Mouse (Mus musculus): ENCODE measurements around the gene Pbx1.
A peak's percentile ranks its signal among the peaks of the same experiment; 100 is the strongest.
"Not testable (repeated sequence)": the region's sequence is repeated elsewhere in the genome, so short reads cannot be mapped to it uniquely, and the experiment has no call there.

Gene Pbx1

GRCm38 (mm10) chr1:168432232-168432280 is at the start of gene Pbx1:
Pbx1 (minus strand) TSS chr1:168432270.
- not testable (repeated sequence) for DNase-seq (ENCODE audit: low spot score)

GRCm38 (mm10) chr1:168479626-168480025 is 47.6 kb upstream of the Pbx1 start:
- no peak for DNase-seq (ENCODE audit: low spot score)

DNA sequence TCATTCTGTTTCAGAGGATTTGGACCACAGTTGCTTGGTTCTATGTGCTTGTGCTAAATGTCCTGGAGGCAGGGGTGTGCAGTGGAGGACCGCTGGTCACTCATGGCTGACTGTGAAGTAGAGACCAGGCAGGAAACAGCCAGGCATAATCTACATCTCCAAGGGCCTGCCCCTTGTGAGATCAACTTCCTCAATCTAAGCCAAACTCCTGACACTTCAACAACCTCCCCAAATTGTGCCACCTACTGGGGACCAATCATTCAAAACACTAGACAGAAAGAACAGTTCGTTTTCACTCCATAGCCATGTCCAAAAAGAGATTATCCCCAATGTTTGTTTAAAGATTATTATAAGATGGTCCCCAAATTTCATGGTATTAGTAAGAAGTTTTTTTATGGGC is 46.8 kb upstream of the Pbx1 start:
- DNase-seq (ENCODE audit: low spot score), result no peak

- no peak for DNase-seq (ENCODE audit: low spot score)
Measured at GRCm38 (mm10) chr1:168476917-168477316, 44.8 kb upstream of the Pbx1 start.

GRCm38 (mm10) chr1:168476216-168476897 is 44.3 kb upstream of the Pbx1 start:
- no peak for DNase-seq (ENCODE audit: low spot score)

- no peak for DNase-seq (ENCODE audit: low spot score)
Measured at GRCm38 (mm10) chr1:168475579-168476208, 43.6 kb upstream of the Pbx1 start.

DNA sequence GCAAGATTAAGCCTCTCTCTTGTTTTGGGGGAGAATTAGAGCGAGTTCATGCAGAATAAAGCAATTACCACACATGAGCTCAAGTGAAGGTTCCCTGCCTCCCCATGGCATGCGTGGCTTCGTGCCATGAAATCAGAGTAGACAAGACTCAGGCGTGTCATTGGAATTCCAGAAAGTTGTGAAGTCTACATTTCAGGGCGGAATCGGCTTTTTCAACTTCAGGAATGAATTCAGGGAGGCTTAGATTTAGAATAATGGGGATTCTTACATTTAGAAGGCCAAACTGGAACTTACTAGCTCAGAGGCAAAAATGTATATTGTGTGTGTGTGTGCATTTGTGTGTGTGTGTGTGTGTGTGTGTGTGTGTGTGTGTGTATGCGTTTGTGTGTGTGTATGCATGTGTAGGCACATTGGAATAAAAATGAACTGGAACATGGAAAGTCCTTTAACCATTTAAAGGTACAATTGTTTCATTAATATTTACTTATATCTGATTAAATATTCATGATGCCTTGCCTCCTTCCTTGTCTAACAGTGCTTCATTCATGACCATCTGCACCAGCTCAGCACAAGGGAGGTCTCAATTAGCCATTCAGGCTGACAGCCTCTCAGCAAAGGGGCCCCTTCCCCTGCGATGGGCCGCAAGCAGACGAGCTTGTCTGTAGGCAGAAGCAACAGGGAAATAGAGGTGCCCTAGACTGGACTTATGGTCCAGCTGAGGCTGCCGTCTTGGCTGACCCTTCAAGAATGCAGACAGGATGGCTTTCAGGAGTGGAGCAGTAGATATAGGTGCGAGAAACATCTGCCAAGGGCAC is 41.4 kb upstream of the Pbx1 start:
- DNase-seq (ENCODE audit: low spot score), result no peak

DNA sequence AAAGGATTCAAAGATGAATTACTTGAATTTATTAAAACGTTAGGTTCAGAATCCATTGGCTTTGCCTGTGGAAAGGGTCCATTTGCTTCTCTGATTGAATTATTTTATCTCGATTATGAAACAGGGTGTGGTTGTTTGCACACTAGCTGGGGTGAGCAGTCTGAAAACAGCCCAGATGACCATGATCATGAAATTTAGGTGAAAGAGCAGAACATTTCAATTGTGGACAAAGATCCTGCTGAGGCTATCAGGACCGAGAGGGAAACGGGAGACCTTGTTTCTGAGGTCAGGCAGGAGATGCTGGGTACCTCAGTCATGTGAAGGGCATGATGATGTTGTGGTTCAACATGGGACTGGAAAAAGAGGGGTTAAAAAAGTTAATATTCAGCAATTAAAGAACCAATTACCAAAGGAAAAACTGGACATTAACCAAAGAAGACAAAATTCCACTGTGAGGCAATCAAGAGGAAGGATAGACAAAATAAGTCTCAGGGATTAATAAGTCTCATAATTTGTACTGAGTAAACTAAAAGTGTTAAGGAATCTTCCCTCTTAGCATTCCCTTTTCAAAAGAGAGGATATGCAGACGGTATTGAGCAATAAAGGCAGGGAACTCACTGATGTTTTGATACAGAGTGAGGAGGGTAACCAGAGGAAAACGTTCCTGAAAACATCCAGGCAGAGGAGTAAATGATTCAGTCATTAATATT is 40.6 kb upstream of the Pbx1 start:
- no peak for DNase-seq (ENCODE audit: low spot score)

- no peak for DNase-seq (ENCODE audit: low spot score)
Measured at GRCm38 (mm10) chr1:168459426-168459825, 27.4 kb upstream of the Pbx1 start.

GRCm38 (mm10) chr1:168457191-168457747 is 25.2 kb upstream of the Pbx1 start:
- DNase-seq (ENCODE audit: low spot score), result no peak

DNA sequence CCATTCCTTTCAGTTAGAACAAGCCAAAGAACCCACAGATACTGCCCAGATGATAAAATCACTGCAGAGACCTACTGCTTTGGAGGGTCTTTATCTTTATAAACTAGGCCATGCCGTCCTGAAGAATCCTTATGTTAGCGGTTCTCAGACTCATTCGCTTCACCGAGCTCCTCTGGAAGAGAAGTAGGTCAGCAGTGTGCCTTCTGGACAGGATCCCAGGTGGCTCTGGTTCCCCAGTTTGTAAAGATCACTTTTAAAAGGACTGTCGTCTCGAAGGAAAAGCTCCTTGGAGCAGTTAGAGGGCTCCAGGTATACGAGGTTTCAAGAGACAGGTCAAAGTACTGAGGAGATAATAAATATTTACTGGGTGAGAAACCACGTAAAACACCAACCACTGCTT is 23.1 kb upstream of the Pbx1 start:
- DNase-seq (ENCODE audit: low spot score), result no peak

DNA sequence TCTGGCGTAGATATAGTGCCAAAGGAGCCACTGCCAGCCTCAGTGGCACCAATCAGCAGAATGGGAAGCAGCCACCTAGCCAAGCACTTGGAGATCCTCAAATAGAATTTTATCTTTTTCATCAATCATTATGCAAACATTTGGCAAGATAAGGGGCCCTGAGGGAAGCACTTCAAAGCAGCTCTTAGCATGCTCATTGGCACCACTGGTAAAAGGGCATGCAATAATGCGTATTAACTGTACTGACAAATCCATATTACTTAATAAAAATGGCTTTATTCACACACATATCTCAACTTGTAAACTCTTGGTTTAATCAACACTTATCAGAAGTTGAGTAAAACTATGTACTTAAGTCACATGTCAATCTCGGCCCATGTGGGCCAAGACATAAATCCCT is 1.6 kb upstream of the Pbx1 start:
- DNase-seq (ENCODE audit: low spot score), result no peak

GRCm38 (mm10) chr1:168432281-168432725 is 233 bp upstream of the Pbx1 start:
- DNase-seq (ENCODE audit: low spot score), result peak; percentile 95

GRCm38 (mm10) chr1:168431711-168432231 is 299 bp downstream of the Pbx1 start:
- DNase-seq (ENCODE audit: low spot score), result peak; percentile 82

DNA sequence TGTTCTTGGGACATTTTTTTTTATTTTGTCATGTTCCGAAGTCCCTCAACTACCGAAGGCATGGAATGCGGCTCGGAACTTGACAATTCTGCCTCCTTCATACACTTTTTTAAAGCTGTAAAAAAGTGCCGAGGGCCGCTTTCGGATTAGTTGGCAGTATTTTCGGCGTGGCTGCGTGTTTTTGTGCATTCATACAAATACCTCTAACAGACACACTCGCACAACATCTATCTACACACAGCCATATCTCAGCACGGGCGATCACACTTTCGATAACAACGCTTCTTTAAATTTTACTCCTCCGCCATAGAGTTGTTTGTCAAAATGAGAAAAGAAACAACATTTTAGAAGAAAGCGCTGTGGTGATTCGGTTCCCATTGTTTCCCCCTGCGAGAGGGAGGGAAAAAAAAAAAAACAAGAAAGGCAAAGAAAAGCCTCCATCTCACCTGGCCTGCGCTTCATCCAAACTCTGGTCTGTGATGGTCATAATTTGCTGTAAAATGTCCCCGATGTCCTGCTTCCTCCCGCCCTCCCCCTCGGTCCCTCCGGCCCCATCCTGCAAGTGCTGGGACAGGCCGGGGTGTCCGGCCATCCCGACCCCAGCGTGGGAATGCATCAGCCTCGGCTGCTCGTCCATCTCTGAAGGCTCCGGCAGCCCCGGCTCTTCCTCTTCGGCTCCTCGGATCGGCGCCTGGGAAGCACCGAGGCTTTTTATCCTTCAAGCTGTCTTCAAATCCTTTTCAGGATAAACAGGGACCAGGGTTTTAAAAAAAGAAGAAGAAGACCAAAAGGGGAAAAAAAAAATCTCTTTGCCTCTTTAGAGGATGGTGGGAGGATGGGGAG is 981 bp downstream of the Pbx1 start:
- DNase-seq (ENCODE audit: low spot score), result peak; percentile 62

DNA sequence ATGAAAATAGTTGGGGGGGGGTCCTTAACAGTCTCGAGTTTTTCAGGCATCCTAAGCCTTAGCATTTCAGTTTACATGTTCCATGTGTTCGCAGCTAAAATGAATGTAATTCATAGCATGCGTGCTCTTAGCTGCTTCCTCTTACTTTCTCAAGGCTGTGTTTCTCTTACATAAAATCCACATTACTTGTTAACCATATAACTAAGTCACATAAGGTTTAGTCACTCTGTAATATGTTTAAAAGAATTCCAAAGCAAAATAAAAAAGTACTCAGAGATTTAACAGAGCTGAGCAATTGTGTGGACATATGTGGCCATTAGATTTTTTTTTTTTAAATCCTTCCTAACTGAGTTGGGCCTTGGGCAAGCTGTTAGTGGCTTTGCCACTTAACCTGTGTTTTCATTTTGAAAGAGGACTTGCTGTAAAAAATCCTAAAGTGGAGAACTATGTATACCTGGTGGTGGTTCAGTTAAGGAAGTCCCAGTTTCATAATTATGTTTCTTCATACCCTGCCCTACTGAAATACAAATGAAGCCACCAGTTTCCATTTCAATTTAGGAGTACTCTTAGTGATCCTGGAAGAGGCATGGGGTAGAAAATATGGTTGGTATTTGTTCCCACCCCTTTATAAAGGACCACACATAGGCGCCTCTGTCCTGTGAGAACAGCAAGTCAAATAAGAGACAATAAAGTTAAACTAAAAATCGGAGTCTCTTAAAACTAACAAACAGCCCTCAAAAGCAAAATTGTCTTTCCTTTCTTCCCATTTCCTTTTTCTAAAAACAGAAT is 2.0 kb downstream of the Pbx1 start:
- no peak for DNase-seq (ENCODE audit: low spot score)

DNA sequence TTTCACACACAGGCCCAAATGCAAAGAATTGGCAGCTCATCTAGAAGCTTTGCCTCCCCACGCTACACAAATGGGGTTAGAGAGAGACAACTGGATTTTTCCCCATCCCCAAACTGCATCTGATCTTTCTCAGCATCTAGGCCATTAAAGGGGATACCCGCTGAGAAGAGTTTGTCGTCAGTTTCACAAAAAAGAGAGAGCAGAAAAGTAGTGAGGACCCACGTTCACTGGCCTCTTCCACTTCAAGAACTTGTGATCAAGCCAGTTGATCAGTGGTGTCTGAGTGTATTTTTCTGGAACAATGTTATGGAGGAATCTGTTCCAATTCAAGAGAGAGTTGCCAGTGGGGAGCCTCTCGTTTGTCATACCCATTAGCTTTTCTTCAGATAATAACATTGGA is 2.7 kb downstream of the Pbx1 start:
- no peak for DNase-seq (ENCODE audit: low spot score)

- DNase-seq (ENCODE audit: low spot score), result no peak
Measured at GRCm38 (mm10) chr1:168428255-168428654, 3.8 kb downstream of the Pbx1 start.

- no peak for DNase-seq (ENCODE audit: low spot score)
Measured at GRCm38 (mm10) chr1:168427596-168427995, 4.5 kb downstream of the Pbx1 start.

- DNase-seq (ENCODE audit: low spot score), result no peak
Measured at GRCm38 (mm10) chr1:168426900-168427299, 5.2 kb downstream of the Pbx1 start.

GRCm38 (mm10) chr1:168426281-168426680 is 5.8 kb downstream of the Pbx1 start:
- DNase-seq (ENCODE audit: low spot score), result no peak

All from testis, postnatal 10 days (tissue).